Mouse (Mus musculus) heart, postnatal 4 days (tissue): ENCODE data around the gene Ckb. TPM values are rescaled to one million over a fixed set of nuclear protein-coding genes. Genes with fewer than 3 reads are reported as not detected.

Experiments
- DNase-seq: peaks from one replicate; pipeline ENCODE4 v3.0.0; 2021
- total RNA-seq, 2 experiments: library from RNA; stranded (reverse); gene quantifications; 2 replicates each; pipeline ENCODE4 v1.2.3; 2021

The Ckb gene
- total RNA-seq, 2 experiments from 2014 or later, result 165 to 181 TPM

- no peak for DNase-seq
Observed at GRCm38 (mm10) chr12:111691346-111691872, 19.3 kb upstream of the Ckb start.

GRCm38 (mm10) chr12:111689426-111689825 is 17.3 kb upstream of the Ckb start:
- no peak for DNase-seq

DNA sequence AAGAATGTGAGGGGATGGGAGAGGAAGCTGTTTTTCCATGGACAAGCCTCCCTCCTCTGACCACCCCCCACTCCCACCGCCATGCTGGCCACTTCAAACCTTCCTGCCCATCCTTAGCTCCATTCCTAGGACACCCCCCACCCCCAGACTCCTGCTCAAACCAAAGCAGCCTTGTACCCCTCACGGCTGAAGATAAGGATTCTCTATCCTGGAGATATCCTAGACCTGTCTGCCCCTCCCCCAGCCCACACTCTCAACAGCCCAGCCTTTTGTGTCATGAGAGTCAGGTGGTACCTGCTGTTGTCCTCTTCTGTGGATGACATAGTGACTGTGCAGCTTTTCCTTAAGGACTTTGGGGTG is 15.9 kb upstream of the Ckb start:
- no peak for DNase-seq

DNA sequence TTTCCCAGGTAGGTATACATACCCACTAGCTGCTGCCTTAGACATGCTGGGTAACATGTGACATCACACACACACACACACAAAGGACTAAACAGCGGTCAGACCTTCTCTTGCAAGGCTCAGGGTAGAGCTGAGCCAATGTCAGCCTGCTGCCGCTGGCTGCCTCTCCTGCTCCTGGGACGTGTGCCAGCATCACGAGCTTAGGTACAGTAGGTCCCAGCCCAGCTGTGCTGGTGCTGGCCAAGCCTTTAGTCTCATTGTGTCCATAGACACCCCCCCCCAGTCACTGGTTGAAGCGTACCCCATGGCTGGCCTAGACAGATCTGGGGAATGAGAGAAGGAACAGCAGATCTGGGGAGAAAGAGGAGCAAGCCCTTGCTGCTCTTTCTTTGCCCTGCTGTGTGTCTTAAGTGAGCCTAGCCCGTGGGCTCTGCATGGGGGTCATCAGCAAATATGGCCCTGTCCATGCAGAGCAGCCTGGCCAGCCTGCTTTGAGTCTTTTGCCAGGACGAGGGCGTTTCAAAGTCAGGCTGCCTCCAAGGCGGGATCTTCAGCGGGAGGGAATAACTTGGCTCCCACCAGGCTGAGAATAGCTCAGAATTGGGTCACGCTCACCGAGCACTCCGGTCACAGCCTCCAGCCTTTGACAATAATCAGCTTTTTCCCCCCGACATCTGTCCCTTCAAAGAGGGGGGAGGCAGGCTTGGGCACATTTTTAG is 15.4 kb upstream of the Ckb start:
- DNase-seq, result peak; percentile 89

GRCm38 (mm10) chr12:111686390-111686789 is 14.3 kb upstream of the Ckb start:
- DNase-seq, result no peak

DNA sequence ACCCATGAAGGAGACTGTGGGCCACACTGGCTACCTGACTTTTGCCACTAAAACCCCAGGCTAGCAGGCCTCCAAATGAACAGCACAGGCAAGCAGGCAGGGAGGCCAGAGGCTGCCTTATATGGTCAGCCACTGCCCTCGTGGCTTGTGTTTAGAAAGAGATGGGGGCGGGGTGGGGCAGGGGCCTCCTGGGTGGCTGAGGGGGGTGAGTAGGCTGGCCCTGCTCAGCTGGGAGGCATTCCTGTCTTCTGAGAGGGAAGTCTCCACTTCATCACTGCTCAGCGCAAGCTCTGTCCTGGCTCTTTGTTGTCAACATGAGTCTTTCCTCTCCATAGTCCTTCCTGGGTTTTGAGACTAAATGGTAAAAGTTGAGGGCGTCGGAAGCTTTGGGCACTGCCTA is 10.7 kb upstream of the Ckb start:
- no peak for DNase-seq

GRCm38 (mm10) chr12:111682003-111682402 is 9.9 kb upstream of the Ckb start:
- DNase-seq, result peak; percentile 20

- no peak for DNase-seq
Observed at GRCm38 (mm10) chr12:111681305-111681704, 9.2 kb upstream of the Ckb start.

DNA sequence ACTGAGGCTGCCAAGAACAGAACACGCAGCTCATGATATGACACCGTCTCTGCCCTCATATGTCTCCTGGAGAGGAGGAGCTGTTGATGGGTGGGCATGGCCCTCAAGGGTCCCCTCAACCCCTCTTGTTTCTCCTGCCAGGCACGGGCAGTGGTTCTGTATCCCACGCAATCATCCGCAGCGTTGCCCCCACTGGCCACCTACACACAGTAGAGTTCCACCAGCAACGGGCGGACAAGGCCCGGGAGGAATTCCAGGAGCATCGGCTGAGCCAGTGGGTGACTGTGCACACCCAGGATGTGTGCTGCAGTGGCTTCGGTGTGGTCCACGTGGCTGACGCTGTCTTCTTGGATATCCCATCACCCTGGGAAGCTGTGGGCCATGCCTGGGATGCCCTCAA is 8.5 kb upstream of the Ckb start:
- DNase-seq, result no peak

DNA sequence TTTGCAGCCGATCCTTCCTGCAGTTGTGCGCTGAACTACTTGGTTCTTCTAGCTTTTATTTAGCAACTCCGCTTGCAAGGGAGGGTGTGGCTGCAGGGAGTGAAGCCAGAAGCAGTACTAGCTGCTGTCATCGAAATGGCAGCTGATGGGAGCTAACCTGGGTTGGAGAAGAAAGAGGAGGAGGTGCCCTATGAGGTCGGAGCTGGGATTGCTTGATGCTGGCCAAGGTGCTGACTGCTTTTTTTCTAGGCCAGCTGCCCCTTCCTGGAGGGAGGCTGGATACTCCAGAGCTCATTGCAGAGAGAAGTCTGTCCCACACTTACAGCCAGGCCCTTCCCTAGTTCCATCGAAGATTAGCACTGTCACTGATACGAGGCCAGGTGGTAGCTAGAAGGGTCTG is 6.9 kb upstream of the Ckb start:
- peak; percentile 5 for DNase-seq

DNA sequence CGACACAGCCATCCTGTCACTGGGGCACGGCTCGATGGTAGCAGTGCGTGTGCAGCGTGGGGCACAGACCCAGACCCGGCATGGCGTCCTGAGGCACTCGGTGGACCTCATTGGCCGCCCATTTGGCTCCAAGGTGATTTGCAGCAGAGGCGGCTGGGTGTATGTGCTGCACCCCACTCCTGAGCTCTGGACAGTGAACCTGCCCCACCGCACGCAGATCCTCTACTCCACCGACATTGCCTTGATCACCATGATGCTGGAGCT is 6.5 kb upstream of the Ckb start:
- peak; percentile 17 for DNase-seq

DNA sequence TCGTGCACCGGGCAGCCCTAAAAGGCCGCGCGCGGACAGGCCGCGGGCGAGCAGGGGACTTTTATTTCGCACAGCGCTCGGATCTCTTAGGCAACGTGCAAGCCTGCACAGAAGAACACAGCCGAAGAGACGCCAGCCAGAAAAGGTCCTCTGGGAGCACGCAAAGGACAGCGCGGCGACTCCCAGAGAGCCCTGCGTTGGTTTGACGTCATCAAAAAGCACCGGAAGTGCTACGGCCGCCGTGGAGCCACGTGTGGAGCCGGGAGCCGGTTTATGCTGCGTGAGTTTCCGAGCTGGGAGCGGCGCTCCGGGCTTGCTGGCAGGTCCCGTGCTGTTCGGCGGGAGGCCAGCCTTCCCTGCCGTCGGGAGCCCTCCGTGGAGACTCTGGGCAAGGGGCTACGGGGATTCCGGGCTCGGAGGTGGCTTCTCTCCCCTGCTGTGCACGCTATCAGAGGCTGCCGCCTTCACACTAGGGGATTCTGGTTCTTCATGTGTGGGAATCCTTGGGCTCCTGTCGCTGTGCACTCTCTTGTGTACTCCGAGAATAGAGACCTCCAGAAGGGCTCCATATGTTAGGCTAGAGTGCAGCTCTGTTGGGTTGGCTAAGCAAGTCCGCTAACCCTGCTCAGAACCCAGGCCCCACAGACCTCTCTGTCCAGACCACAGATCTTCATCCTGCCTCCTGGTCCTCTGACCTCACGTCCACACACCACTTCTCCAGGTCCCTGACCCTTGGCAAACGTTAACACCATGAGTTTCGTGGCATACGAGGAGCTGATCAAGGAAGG is 5.9 kb upstream of the Ckb start, which contains the start of gene Trmt61a:
TSS of gene Trmt61a (plus strand) at position 224 of the 788 bp plus-strand sequence.
- peak; percentile 94 for DNase-seq

DNA sequence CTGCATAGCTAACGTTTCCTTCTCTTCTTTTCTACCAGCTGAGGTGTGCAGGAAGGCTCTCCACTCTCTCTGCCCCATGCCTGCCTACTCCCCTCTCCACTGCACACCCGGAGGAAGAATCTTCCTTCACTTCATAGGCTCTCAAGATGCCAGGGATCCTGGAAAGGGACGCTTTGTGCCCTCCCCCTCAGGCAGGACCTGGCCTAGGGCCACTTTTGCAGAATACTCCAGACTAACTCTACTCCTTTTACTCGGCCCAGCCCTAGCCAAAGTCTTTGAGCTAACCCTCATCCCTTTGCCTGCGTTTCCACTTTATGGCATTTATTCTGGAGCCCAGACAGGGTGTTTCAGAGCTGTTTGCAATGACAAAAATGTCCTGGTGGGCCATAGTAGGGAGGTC is 5.3 kb upstream of the Ckb start:
- peak; percentile 55 for DNase-seq

GRCm38 (mm10) chr12:111675797-111676580 is 3.9 kb upstream of the Ckb start:
- DNase-seq, result no peak

DNA sequence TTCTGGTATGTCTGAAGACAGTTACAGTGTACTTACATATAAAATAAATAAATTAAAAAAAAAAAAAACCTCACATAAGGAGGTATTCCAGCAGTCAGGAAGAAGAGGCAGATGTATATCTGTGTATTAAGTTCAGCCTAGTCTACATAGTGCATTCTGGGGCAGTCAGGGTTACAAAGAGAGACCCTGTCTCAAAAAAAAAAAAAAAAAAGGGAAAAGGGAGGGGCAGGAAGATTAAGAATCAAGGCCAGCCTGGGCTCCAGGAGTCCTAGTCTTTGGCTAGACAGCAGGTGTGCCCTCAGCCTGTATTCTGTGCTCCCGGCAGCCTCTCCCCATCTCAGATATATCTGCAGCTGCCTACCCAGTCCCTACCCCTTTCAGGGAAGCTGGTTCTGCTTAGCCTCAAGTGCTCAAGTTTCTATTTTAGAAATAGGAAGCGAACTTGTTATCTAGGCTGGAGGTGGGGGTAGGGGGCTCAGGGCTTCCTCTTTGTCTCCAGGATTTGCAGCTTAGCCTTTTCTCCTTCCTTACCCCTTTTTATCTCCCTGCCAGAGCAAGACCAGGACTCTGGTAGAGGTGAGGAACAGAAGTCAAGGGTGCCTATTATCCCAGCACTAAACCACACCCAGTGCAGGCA is 2.8 kb upstream of the Ckb start:
- DNase-seq, result no peak

- DNase-seq, result no peak
Observed at GRCm38 (mm10) chr12:111672581-111672980, 443 bp upstream of the Ckb start.

GRCm38 (mm10) chr12:111671431-111671902 is 671 bp downstream of the Ckb start:
- peak; percentile 69 for DNase-seq

DNA sequence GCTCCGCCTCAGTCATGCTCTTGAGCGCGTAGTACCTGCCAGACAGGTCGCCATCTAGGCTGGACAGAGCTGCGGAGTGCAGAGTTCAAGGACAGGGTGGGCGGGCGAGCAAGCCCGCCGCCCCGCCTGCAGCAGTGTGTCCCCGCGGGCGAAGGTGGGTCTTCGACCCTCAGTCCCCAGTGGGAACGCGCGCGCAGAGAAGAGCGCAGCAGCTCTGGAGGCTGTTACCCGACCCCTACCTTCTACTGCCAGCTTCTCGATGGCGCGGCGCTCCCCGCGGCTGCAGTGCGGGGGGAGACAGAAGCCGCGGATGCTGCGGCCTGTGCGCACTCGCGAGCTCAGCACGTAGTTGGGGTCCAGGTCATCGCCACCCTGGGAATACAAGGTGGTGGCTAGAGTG is 1.2 kb downstream of the Ckb start:
- DNase-seq, result no peak

GRCm38 (mm10) chr12:111670371-111670971 is 1.7 kb downstream of the Ckb start:
- DNase-seq, result no peak

GRCm38 (mm10) chr12:111669961-111670360 is 2.2 kb downstream of the Ckb start:
- no peak for DNase-seq

DNA sequence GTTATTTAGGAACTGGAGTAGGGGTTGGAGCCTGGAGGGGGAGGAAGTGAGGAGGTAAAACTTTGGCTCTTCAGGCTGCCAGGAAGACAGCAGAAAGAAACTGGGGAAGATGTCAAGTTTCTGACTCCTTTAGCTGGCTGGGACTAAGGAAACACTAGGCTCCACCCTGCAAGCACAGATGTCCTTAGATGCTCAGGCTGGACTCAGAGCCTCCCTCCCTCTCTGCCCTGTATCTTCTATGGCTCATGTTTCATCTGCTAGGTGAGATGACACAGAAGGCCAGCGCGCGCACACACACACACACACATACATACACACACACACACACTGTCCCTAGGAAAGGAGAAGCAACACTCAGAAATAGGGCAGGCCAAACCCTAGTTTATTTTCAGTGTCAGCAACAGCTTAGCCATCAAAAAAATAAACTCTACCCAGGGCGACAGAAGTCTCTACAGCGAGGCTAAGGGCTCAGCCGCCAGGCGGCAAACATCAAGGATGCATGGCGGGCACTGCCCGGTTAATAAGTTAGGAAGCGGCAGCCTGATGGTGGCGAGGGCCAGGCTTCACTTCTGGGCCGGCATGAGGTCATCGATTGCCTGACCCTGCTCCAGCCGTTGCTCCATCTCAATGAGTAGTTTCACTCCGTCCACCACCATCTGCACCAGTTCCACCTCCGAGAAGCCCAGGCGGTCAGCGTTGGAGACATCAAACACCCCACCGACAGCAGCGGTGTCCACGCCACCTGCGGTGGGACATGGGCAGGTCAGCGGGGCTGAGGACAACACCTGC is 2.9 kb downstream of the Ckb start:
- DNase-seq, result no peak
